Mouse (Mus musculus) erythroblast, embryonic 14.5 days (primary cell): ENCODE data around the gene Mcfd2. TPM values are rescaled to one million over a fixed set of nuclear protein-coding genes. Genes with fewer than 3 reads are reported as not detected.

ENCODE experiments used
- H3K27me3 ChIP-seq: 2 replicates; pipeline ENCODE4 v1.6.1; 2012; ENCODE audit warnings: inconsistent platforms; ENCODE audit not compliant: control insufficient read depth
- H3K36me3 ChIP-seq: 2 replicates; pipeline ENCODE4 v1.6.1; 2012; ENCODE audit warnings: mild to moderate bottlenecking, inconsistent platforms; ENCODE audit not compliant: control insufficient read depth
- H3K4me1 ChIP-seq: 2 replicates; pipeline ENCODE4 v1.6.1; 2012; ENCODE audit warnings: inconsistent platforms; ENCODE audit not compliant: control insufficient read depth
- H3K4me3 ChIP-seq: replicated peaks from 2 replicates; pipeline ENCODE3; 2012; ENCODE audit warnings: moderate library complexity, mild to moderate bottlenecking, inconsistent platforms
- H3K9me3 ChIP-seq: 2 replicates; pipeline ENCODE4 v1.6.1; 2012; ENCODE audit warnings: low read length, inconsistent platforms, mixed read lengths; ENCODE audit not compliant: control insufficient read depth
- GATA1 ChIP-seq: IDR thresholded peaks from 2 replicates; pipeline ENCODE4 v1.6.1; 2012; ENCODE audit warnings: low read length, inconsistent platforms, mixed read lengths
- TAL1 ChIP-seq: IDR thresholded peaks from 3 replicates; pipeline ENCODE4 v1.6.1; 2012; ENCODE audit warnings: low read length, inconsistent platforms, mixed read lengths
- polyA plus RNA-seq: library from polyadenylated mRNA; stranded (reverse); fragments of >175 nt; gene quantifications from 2 replicates; pipeline ENCODE4 v1.2.3, GENCODE M21; 2012

Mcfd2 gene
- polyA plus RNA-seq, 1 experiment: 0.09 TPM

- TF ChIP-seq TAL1 (no peak), GATA1 (no peak)
- Histone ChIP-seq H3K4me1 (no peaks in the 10 kb centered on the region), H3K27me3 (no peaks in the 10 kb centered on the region), H3K4me3 (no peak overlapping the region), H3K9me3 (no peaks in the 10 kb centered on the region), H3K36me3 (no peaks in the 10 kb centered on the region)
Observed at GRCm38 (mm10) chr17:87226079-87226640, 39.6 kb downstream of the Mcfd2 start.

- Histone ChIP-seq H3K36me3 (no peaks in the 10 kb centered on the region), H3K27me3 (no peaks in the 10 kb centered on the region), H3K9me3 (no peaks in the 10 kb centered on the region), H3K4me1 (no peaks in the 10 kb centered on the region), H3K4me3 (no peak overlapping the region)
- TF ChIP-seq TAL1: no peak
- no peak for TF ChIP-seq GATA1
Observed at GRCm38 (mm10) chr17:87225384-87225783, 40.4 kb downstream of the Mcfd2 start.

- no peaks in the 10 kb centered on the region for H3K36me3 ChIP-seq
- TF ChIP-seq GATA1: no peak
- H3K9me3 ChIP-seq: no peaks in the 10 kb centered on the region
- no peaks in the 10 kb centered on the region for H3K27me3 ChIP-seq
- no peaks in the 10 kb centered on the region for H3K4me1 ChIP-seq
- no peak overlapping the region for H3K4me3 ChIP-seq
Observed at GRCm38 (mm10) chr17:87224461-87224860, 41.3 kb downstream of the Mcfd2 start.

GRCm38 (mm10) chr17:87219456-87219855 is 46.3 kb downstream of the Mcfd2 start:
- no peaks in the 10 kb centered on the region for H3K4me1 ChIP-seq
- no peak overlapping the region for H3K4me3 ChIP-seq
- H3K36me3 ChIP-seq: no peaks in the 10 kb centered on the region
- H3K9me3 ChIP-seq: no peaks in the 10 kb centered on the region
- TF ChIP-seq GATA1 (no peak), TAL1 (no peak)
- H3K27me3 ChIP-seq: no peaks in the 10 kb centered on the region

- TF ChIP-seq TAL1 (no peak), GATA1 (no peak)
- Histone ChIP-seq H3K4me3 (no peak overlapping the region), H3K27me3 (no peaks in the 10 kb centered on the region), H3K36me3 (no peaks in the 10 kb centered on the region), H3K4me1 (no peaks in the 10 kb centered on the region), H3K9me3 (no peaks in the 10 kb centered on the region)
Observed at GRCm38 (mm10) chr17:87214523-87214922, 51.2 kb downstream of the Mcfd2 start.

GRCm38 (mm10) chr17:87210525-87210924 is 55.2 kb downstream of the Mcfd2 start:
- no peaks in the 10 kb centered on the region for H3K36me3 ChIP-seq

GRCm38 (mm10) chr17:87206885-87207284 is 58.9 kb downstream of the Mcfd2 start:
- TF ChIP-seq GATA1 (no peak), TAL1 (no peak)
- no peak overlapping the region for H3K4me3 ChIP-seq

More at GRCm38 (mm10) chr17:87210525-87210924, 55.2 kb downstream of the Mcfd2 start:
- Histone ChIP-seq H3K4me1 (no peaks in the 10 kb centered on the region), H3K4me3 (no peak overlapping the region), H3K27me3 (no peaks in the 10 kb centered on the region), H3K9me3 (no peaks in the 10 kb centered on the region)
- TF ChIP-seq GATA1 (no peak), TAL1 (no peak)

More at GRCm38 (mm10) chr17:87206885-87207284, 58.9 kb downstream of the Mcfd2 start:
- no peaks in the 10 kb centered on the region for H3K9me3 ChIP-seq
- H3K27me3 ChIP-seq: no peaks in the 10 kb centered on the region
- H3K4me1 ChIP-seq: peaks cover 2% of the 10 kb centered on the region; the same call in 1 of the 2 replicates
- H3K36me3 ChIP-seq: no peaks in the 10 kb centered on the region

Other genes starting within 250 kb of the Mcfd2 start
- gene Pigf, start 240.5 kb downstream of the Mcfd2 start, polyA plus RNA-seq: 0.09 and 0.28 TPM in 2 replicates
- 1.1 TPM in 2 replicates for gene Cript, start 240.4 kb downstream of the Mcfd2 start, polyA plus RNA-seq
- 0.04 and 0.07 TPM in 2 replicates for gene Socs5, start 158.3 kb downstream of the Mcfd2 start, polyA plus RNA-seq
- gene Ttc7, start 17.0 kb upstream of the Mcfd2 start, polyA plus RNA-seq: 2.6 and 2.7 TPM in 2 replicates
- gene Stpg4, start 161.8 kb upstream of the Mcfd2 start, polyA plus RNA-seq: not detected in 2 replicates
- 2.3 and 3.2 TPM in 2 replicates for gene Calm2, start 181.0 kb upstream of the Mcfd2 start, polyA plus RNA-seq